Mouse (Mus musculus) adrenal gland (tissue): ENCODE results near the gene Gm48551.

Source experiments
- intact Hi-C: fragments of 180-260 bp; cut with DNase I; formaldehyde crosslinking; loops from one replicate; pipeline ENCODE4 v1.15.1; 2025
- microRNA-seq, 2 experiments: library from miRNA; unstranded; fragments of <30 nt; microRNA quantifications; one replicate each; pipeline ENCODE4; 2019

Gm48551 gene

DNA sequence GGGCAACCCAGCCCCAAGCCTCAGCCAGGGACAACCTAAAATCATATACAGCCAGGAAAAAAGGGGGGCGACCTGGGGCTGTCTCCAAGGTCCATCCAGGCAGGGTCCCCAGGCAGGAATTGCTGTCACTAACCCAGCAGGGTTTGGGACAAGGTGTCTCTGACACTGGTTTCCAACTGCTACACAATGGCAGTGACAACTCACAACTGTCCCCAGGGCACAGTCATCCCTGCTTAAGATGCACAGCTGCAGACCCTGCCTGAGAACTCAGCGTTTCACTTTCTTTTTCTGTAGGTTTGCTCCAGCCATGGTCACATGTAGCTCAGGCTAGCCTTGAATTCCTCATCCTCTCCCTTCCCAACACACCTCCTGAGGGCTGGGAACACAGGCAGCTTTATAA is 44.8 kb downstream of the Gm48551 start:
- intact Hi-C loops = no loop called here

DNA sequence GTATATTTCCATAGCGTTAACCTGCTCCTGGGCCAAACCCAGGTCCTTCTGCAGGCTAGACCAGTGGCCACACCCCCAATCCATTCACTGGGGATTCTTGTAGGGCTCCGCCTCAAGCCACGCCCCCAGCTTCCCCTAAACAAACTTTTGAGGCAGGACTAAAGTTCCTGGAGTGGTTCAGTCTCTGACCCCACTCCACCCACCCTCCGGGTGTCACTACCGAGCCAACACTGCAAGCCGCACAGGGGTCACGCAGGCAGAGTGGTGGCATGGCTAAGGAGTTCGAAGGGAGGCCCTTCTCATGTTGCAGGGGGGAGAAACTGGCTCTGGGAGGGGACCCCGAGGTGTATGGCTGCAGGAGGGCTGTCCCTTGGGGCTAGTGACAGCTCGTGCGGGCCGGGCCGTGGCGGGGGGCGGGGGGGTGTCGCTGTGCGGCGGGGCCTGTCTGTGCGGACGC is 45.4 kb downstream of the Gm48551 start:
- intact Hi-C loops = no loop called here

DNA sequence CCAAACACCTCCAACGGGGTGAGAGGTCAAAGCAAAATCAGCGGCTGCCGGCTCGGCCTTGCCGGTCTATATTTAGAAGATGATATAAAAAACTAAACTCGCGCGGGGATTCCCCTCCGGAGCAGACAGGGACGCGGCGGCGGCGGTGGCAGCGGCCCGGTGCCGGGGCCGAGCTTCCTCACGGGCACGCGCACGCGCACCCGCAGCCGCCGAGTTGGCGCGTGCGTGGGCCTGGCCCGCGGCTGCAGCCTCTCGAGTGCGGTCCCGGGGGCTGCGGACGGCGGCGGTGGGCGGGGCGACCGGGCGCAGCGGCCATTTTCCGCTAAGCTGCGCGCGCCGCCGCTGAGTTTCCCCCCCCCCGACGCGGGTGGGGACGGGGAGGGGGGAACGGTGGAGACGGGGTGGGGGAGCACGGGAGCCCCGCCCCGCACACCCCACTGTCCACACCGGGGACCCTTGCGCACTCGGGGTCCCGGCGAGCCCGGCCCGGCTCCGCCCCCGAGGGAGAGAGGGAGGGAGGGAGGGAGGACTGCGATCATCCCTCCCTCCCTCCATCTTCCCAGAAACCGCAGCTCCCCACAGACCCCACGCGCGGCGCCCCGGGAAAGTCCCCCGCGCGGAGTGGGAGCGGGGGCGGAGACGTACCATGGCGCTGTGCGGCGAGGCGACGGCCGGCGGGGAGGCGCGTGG is 46.0 kb downstream of the Gm48551 start:
- intact Hi-C loops = no loop called here

DNA sequence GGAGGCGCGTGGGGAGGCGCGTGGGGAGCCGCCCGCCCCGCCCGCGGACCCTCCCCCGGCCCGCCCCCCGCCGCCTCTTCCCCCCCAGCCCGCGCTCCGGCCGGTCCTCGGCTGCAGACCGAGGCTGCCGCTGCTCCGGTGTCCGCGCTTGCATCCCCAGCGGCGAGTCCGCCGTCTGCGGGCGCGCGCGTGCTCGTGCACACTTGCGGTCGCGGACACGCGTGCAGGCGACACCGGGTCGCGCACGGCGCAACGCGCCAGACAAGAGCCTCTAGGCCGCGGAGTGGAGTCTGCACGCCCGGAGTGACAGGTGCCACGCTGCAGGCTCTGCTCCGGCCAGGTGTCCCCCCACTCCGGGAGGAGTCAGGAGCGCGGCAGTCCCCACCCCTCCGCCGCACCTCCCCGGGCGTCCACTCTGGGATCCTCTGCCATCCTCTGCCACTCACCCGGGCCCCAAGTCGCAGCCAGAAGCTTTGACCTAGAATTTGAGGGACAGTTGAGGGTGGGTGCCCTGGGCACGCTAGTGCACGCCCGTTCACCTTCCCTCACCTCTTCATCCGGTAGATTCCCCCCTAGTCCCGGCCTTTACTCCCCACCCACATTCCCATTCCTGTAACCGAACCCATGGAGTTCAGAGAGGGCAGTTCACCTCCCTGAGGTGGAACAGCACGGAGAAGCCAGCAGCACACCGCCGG is 46.7 kb downstream of the Gm48551 start:
- intact Hi-C loops = no loop called here

- intact Hi-C loops = no loop called here
These were observed 47.4 kb downstream of the Gm48551 start for GRCm38 (mm10) chr10:81431526-81432168.

DNA sequence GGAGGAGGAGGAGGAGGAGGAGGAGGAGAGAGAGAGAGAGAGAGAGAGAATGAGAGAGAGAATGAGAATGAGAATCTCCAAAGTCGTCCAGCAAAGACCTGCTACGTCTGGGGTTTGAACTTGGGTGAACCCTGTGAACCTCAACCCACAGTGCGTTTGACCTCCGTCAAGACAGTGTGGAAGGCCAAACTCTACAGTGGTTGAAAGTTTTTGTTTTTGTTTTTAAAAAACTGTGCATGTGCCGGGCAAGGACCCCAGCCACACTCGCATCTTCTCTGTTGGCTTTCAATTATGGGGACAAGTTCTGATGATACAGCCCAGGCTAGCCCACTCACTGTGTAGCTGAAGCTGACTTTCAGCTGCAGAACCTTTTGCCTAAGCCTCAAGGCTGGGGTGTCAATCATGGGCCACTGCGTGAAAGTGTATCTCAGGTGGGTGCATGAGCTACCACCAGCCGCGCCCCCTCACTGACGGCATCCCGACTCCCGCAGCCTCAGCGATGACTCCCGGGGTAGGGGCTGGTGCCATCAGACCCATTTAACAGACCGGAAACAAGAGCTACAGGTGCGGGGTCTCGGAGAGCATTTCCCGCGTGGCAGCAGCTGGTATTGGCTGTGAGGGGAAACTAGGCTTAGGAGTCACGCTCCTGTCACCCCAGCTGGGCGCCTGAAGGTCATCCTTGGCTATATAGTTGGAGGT is 48.1 kb downstream of the Gm48551 start:
- intact Hi-C loops = no loop called here

- intact Hi-C loops = no loop called here
These were observed 48.6 kb downstream of the Gm48551 start for GRCm38 (mm10) chr10:81432868-81433262.

DNA sequence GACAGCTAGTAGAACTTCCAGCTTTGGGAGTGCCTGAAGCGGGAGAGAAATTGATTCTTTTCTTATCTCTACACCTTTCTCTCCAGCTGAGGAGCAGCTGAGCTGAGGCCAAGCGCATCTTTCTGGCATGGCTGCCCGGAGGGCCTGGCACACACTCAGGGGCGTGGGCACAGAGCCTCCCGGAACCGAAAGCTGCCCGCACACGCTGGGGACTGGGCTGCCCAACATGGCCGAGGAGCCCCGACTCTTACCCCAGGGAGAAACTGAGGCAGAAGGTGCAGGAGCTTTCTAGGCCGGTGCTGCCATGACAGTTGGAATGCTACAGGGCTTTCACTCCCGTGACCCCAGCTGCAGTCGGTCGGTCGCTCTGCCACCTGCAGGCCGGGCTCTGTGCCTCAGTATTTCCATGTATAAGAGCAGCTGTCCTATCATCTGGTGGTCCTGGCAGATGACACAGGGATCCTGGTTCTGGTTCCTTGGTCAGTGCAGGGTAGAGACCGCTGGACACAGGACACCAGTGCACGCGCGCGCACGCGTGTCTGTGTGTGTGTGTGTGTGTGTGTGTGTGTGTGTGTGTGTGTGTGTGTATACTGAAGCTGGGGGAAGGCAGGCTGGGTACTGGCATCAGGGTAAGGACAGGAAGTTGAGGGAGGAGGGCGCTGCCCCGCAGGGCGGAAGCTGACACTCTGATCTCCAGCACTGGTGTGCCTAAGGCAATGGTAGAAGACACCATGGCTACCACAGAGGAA is 49.4 kb downstream of the Gm48551 start:
- intact Hi-C loops = no loop called here

DNA sequence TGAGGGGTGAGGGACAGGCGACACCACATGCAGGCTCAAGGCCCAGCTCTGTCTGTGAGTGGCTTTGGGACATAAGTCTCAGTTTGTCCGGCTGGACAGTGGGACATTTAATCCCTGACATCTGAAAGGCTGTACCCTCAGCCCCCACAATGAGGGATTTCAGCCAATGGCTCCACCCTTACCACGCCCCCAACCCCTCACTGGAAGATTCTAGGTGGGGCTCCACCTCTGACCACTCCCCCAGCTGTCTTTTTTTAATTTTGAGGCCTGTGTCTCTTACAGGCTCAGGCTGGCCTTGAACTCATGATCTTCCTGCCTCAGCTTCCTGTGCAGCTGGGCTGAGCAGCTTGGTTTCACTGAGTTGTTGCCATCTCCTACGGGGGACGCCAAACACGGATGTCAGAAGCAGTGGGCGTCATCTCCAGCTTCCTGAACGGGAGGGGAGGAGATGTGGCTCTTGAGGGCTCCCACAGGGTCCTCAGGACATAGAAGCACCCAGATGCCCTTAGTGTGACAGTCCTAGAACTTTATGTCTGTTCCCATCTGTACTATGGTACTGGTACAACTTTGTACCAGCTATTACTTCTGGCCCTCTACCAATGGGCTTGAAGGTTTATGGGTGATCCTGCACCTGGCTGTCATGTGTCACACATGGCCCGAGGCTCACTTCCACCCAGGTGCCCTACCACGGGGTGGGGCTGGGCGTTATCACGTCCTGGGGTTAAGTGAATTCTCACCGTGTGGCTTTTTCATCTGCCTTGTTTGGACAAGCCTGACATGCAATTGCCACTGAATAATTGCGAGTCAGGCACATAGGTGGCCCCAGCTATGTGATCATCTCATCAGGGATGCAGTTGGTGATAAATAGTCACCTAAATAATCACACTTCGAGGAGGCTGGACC is 50.3 kb downstream of the Gm48551 start:
- intact Hi-C loops = no loop called here

GRCm38 (mm10) chr10:81435436-81435835 is 51.2 kb downstream of the Gm48551 start:
- intact Hi-C loops = no loop called here

- intact Hi-C loops = no loop called here
These were observed 56.8 kb downstream of the Gm48551 start for GRCm38 (mm10) chr10:81441019-81441418.

Small RNA genes lying within 50 kb of the gene (microRNA-seq; reads per million reads assigned to microRNA genes)
- gene Mir1191b (0.12 to 0.57 reads per million in 2 experiments), gene Mir6913 (0.57 to 1.4 reads per million in 2 experiments)
